Mouse (Mus musculus): ENCODE measurements at regions not wholly inside any gene's neighbourhood (a gene's known extent, or its start where the extent isn't known, plus 50 kb on each side); places are given as distances from the start of the nearest gene placed in this dataset.
"Not testable (repeated sequence)": the region's sequence is repeated elsewhere in the genome, so short reads cannot be mapped to it uniquely, and the experiment has no call there.

DNA sequence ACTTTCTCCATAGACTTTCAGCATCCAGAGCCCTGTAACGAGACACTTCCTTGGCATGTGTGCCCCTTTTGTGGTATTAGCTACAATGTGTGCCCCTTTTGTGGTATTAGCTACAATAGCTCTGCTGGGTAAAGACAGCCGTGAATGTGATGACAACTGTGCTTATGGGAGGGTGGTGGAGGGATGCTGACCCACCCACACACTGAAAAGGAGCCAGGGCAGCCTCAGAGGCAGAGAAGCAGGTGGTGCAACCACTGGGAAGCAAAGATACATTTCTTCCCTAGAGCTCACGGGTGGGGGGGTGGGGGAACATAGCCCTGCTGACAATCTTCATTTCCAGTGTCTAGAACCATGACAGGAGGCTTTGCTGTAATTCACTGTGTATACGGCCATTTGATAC is 176.1 kb downstream of the Prdm2 start:
- H3K4me1 ChIP-seq (ENCODE audit: control insufficient read depth, insufficient read depth, low read length) = no peaks in the 10 kb centered on the region
- no peak overlapping the region for H3K4me2 ChIP-seq (replicated peaks; ENCODE audit: low read depth, low read length, severe bottlenecking)
- no peak for DNase-seq (ENCODE audit: low spot score)
- WGBS = 69% methylated on average over 4 of the region's 4 CpGs
- H3K4me3 ChIP-seq (replicated peaks; ENCODE audit: low read length) = no peak overlapping the region
- TF ChIP-seq POLR2A (IDR thresholded peaks at IDR 0.05; ENCODE audit: borderline replicate concordance, extremely low read depth, insufficient read depth, insufficient read length) = no peak
- H3K27me3 ChIP-seq (ENCODE audit: control insufficient read depth, insufficient read depth, low read length) = no peaks in the 10 kb centered on the region
- no peak for ATAC-seq (ENCODE audit: low FRiP score, low read depth)
- no peaks in the 10 kb centered on the region for H3K9me3 ChIP-seq (ENCODE audit: control insufficient read depth, low read length)
- no peak overlapping the region for H3K9ac ChIP-seq (ENCODE audit: low read depth, low read length, severe bottlenecking)
- no peaks in the 10 kb centered on the region for H3K36me3 ChIP-seq (ENCODE audit: control insufficient read depth, insufficient read depth, low read length)
- H3K27ac ChIP-seq (replicated peaks; ENCODE audit: low read depth, low read length) = no peak overlapping the region

DNA sequence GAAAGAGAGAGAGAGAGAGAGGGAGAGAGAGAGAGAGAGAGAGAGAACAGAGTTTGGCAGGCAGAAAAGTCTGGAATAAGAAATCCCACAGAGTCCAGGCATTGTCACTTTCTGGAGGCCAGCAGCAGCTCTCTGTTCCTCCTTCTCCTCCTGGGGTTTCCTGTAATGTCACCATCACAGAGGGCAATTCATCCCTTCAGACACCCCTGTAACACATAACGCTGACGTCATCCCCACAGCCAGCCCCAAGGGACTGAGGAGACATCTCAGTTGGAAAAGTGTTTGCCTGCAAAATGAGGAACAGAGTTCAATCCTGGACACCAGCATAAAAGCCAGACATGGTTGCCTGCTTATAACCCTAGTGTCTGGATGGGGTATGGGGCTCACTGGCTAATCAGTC is 177.7 kb downstream of the Prdm2 start:
- H3K27me3 ChIP-seq (ENCODE audit: control insufficient read depth, insufficient read depth, low read length); H3K9ac ChIP-seq (ENCODE audit: low read depth, low read length, severe bottlenecking); H3K4me1 ChIP-seq (ENCODE audit: control insufficient read depth, insufficient read depth, low read length); H3K9me3 ChIP-seq (ENCODE audit: control insufficient read depth, low read length); H3K4me2 ChIP-seq (replicated peaks; ENCODE audit: low read depth, low read length, severe bottlenecking); ATAC-seq (ENCODE audit: low FRiP score, low read depth); H3K4me3 ChIP-seq (replicated peaks; ENCODE audit: low read length); DNase-seq (ENCODE audit: low spot score); H3K27ac ChIP-seq (replicated peaks; ENCODE audit: low read depth, low read length); H3K36me3 ChIP-seq (ENCODE audit: control insufficient read depth, insufficient read depth, low read length): not testable (repeated sequence)
- WGBS = 59% methylated on average over 2 of the region's 2 CpGs

DNA sequence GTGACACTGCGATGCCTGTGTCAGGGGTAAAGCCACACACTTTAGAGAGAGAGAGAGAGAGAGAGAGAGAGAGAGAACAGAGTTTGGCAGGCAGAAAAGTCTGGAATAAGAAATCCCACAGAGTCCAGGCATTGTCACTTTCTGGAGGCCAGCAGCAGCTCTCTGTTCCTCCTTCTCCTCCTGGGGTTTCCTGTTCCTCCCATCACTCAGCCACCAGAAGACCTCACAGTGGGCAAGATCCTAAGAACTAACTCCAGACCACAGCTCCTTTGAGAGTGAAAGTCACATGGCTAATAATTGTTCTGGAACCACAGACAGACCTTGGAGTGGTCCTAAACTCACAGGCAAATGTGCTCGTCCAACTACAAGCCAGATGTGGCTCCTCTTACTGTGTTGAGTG is 178.5 kb downstream of the Prdm2 start:
- not testable (repeated sequence) for DNase-seq (ENCODE audit: low spot score); H3K36me3 ChIP-seq (ENCODE audit: control insufficient read depth, insufficient read depth, low read length); H3K9ac ChIP-seq (ENCODE audit: low read depth, low read length, severe bottlenecking); H3K27ac ChIP-seq (replicated peaks; ENCODE audit: low read depth, low read length); H3K9me3 ChIP-seq (ENCODE audit: control insufficient read depth, low read length); ATAC-seq (ENCODE audit: low FRiP score, low read depth); H3K4me1 ChIP-seq (ENCODE audit: control insufficient read depth, insufficient read depth, low read length); H3K4me2 ChIP-seq (replicated peaks; ENCODE audit: low read depth, low read length, severe bottlenecking); H3K27me3 ChIP-seq (ENCODE audit: control insufficient read depth, insufficient read depth, low read length); H3K4me3 ChIP-seq (replicated peaks; ENCODE audit: low read length)
- 67% methylated on average over 2 of the region's 2 CpGs for WGBS

DNA sequence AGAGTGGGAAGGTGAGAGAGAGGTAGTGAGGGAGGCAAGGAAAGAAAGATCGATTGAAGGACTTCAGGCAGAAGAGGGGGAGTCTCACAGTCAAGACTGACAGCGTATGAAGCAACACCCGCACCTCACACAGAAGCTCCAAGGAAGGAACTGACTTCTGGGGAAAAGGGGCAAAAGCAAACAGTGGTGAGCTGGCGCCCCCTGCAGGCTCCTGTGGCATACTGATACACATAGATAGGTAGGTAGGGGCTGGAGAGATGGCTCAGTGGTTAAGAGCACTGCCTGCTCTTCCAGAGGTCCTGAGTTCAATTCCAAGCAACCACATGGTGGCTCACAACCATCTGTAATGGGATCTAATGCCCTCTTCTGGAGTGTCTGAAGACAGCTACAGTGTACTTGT is 183.0 kb downstream of the Prdm2 start:
- not testable (repeated sequence) for H3K27ac ChIP-seq (replicated peaks; ENCODE audit: low read depth, low read length); DNase-seq (ENCODE audit: low spot score); H3K9me3 ChIP-seq (ENCODE audit: control insufficient read depth, low read length); H3K36me3 ChIP-seq (ENCODE audit: control insufficient read depth, insufficient read depth, low read length); H3K4me2 ChIP-seq (replicated peaks; ENCODE audit: low read depth, low read length, severe bottlenecking); ATAC-seq (ENCODE audit: low FRiP score, low read depth); H3K4me3 ChIP-seq (replicated peaks; ENCODE audit: low read length); H3K4me1 ChIP-seq (ENCODE audit: control insufficient read depth, insufficient read depth, low read length); H3K27me3 ChIP-seq (ENCODE audit: control insufficient read depth, insufficient read depth, low read length); H3K9ac ChIP-seq (ENCODE audit: low read depth, low read length, severe bottlenecking)
- 68% methylated on average over 4 of the region's 4 CpGs for WGBS

DNA sequence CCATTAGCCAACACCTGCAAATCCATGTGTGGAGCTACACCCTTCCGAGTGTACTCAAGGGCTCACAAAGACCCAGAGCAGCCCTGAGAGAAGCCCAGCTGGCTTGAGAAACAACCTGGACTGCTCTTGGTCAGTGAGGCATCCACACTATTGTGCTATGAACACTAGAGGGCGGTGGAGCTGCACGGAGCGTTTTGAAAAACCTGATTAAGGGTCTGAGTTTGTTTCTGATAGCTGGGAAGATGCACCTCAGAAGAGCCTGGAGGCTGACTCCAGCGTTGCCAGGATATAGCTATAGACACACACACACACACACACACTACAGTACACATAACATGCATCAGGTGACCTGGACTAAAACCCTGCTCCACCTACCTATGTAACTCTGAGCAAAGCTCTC is 185.5 kb downstream of the Prdm2 start:
- no peak overlapping the region for H3K27ac ChIP-seq (replicated peaks; ENCODE audit: low read depth, low read length)
- no peak overlapping the region for H3K4me2 ChIP-seq (replicated peaks; ENCODE audit: low read depth, low read length, severe bottlenecking)
- no peak overlapping the region for H3K4me3 ChIP-seq (replicated peaks; ENCODE audit: low read length)
- DNase-seq (ENCODE audit: low spot score) (peak; percentile 77), ATAC-seq (ENCODE audit: low FRiP score, low read depth) (0 out of 2 replicates have a peak, but pooled peaks have one; percentile 44)
- H3K9ac ChIP-seq (ENCODE audit: low read depth, low read length, severe bottlenecking) = no peak overlapping the region
- 11% methylated on average over 5 of the region's 5 CpGs for WGBS
- no peak for TF ChIP-seq POLR2A (IDR thresholded peaks at IDR 0.05; ENCODE audit: borderline replicate concordance, extremely low read depth, insufficient read depth, insufficient read length)
- no peaks in the 10 kb centered on the region for H3K27me3 ChIP-seq (ENCODE audit: control insufficient read depth, insufficient read depth, low read length)
- no peaks in the 10 kb centered on the region for H3K4me1 ChIP-seq (ENCODE audit: control insufficient read depth, insufficient read depth, low read length)
- H3K36me3 ChIP-seq (ENCODE audit: control insufficient read depth, insufficient read depth, low read length) = no peaks in the 10 kb centered on the region
- 0 out of 2 replicates have a peak, but pooled peaks cover 4% of the 10 kb centered on the region for H3K9me3 ChIP-seq (ENCODE audit: control insufficient read depth, low read length)

DNA sequence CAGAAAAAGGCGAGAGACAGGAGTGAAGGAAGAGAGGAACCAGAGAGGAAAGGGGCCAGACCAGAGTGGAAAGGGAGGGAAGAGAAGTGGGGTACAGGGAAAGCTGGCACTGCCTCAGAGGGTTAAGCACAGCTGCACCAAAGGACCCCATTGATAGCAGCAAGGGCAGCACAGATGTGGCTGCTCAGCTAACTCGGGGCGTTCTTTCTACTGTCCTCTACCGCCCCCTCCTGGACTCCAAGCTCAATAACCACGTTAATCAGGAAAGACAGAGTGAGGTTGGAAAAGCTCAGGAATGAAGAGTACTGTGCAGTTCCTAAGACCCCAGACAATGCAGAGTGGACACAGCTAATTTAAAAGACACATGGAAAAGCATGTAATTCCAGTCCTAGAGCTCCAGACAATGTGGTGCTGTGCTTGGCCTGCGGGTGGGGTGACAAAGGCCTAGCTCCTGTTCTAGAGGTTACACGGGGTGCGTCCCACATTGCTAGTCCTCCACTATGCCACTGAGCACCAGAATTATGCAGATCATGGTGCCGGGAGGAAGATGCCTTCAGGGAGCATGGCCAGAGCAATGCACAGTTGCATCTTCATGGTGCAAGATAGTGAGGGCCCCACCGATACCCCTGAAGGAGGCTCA is 191.4 kb downstream of the Prdm2 start:
- ATAC-seq (ENCODE audit: low FRiP score, low read depth) = peak; percentile 73; the same call in 1 of the 2 replicates
- Histone ChIP-seq H3K27me3 (ENCODE audit: control insufficient read depth, insufficient read depth, low read length) (no peaks in the 10 kb centered on the region), H3K4me2 (replicated peaks; ENCODE audit: low read depth, low read length, severe bottlenecking) (no peak overlapping the region), H3K27ac (replicated peaks; ENCODE audit: low read depth, low read length) (no peak overlapping the region), H3K4me1 (ENCODE audit: control insufficient read depth, insufficient read depth, low read length) (no peaks in the 10 kb centered on the region), H3K36me3 (ENCODE audit: control insufficient read depth, insufficient read depth, low read length) (no peaks in the 10 kb centered on the region), H3K9me3 (ENCODE audit: control insufficient read depth, low read length) (0 out of 2 replicates have a peak, but pooled peaks cover 4% of the 10 kb centered on the region), H3K9ac (ENCODE audit: low read depth, low read length, severe bottlenecking) (no peak overlapping the region), H3K4me3 (replicated peaks; ENCODE audit: low read length) (no peak overlapping the region)
- WGBS = 41% methylated on average over 10 of the region's 10 CpGs
- no peak for TF ChIP-seq POLR2A (IDR thresholded peaks at IDR 0.05; ENCODE audit: borderline replicate concordance, extremely low read depth, insufficient read depth, insufficient read length)
- peak; percentile 76 for DNase-seq (ENCODE audit: low spot score)
